Mouse (Mus musculus) layer of hippocampus, adult 11-12 months (tissue): Measurements from ENCODE around the gene Ankrd6.

Experiments used
- DNase-seq: peaks from one replicate; pipeline ENCODE4 v3.0.0; 2022; ENCODE audit warnings: low spot score

Gene Ankrd6

GRCm38 (mm10) chr4:32770284-32770810 lies 180.3 kb downstream of the Ankrd6 start:
- no peak for DNase-seq

- no peak for DNase-seq
These were observed 182.6 kb downstream of the Ankrd6 start for GRCm38 (mm10) chr4:32768046-32768445.

DNA sequence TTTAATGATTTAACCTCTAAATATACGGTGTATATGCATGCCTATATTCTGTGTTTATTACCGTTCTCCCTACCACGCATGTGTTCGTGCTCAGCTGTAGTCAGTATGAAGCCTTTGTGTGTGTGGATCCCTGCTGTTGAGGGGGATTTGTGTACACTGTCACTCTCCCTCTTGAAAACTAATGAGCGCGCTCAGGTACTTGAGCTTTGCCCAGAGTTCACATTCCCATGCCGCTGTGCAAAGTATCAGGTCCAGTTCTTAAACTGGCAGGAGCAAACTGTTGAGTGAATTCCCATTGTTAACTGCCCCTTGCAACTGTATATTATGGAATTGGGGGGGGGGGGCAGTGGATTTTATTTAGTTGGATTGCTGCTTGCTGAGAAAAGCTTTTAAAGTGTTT lies 183.2 kb downstream of the Ankrd6 start:
- no peak for DNase-seq

DNA sequence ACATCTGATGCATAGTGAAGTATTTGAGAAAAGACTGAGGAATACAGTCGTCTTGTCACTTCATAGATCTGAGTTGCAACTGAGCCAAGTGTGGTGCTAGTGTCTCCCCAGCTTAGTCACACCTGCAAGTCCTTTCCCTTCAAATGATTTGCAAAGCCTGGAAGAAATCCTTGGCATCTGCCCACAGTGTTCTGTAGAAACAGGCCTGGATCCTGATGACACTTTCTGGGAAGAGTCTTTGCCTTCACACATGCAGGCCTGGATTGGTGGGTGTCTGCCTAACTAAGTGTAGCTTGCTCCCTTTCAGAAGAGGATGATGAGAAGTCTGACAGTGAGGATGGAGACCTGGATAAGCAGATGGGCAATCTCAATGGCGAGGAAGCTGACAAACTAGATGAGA lies 193.2 kb downstream of the Ankrd6 start:
- DNase-seq = peak; percentile 16
